Mouse (Mus musculus): Measurements from ENCODE around the gene Htra1. TPM values are rescaled to one million over a fixed set of nuclear protein-coding genes. Genes with fewer than 3 reads are reported as not detected.

Gene Htra1
- total and polyA plus RNA-seq, 3 experiments: not detected

GRCm38 (mm10) chr7:130903505-130904074 lies 32.3 kb upstream of the Htra1 start:
- Histone ChIP-seq H3K4me3 (ENCODE audit: control insufficient read depth in 1 of 2, insufficient read depth in 1 of 2, low read depth in 2 of 2, low read length in 2 of 2) (peak overlapping the region; percentile 71), H3K4me1 (ENCODE audit: control insufficient read depth in 1 of 2, insufficient read depth in 2 of 2, low read length in 2 of 2) (peaks cover 22 to 24% of the 10 kb centered on the region in 2 experiments), H3K36me3 (ENCODE audit: control insufficient read depth in 1 of 2, insufficient read depth in 2 of 2, low read length in 2 of 2) (peaks cover 2 to 31% of the 10 kb centered on the region in 2 experiments; a peak in 3 of 4 replicates), H3K9ac (ENCODE audit: control insufficient read depth, low read depth, low read length, poor library complexity, severe bottlenecking) (peak overlapping the region; percentile 76), H3K9me3 (replicated peaks; ENCODE audit: insufficient read depth, low read length) (no peaks in the 10 kb centered on the region), H3K27me3 (ENCODE audit: control insufficient read depth in 1 of 2, insufficient read depth in 2 of 2, low read length in 2 of 2) (no peaks in the 10 kb centered on the region), H3K27ac (ENCODE audit: control insufficient read depth, low read depth, low read length) (peak overlapping the region; percentile 92), H3K79me2 (ENCODE audit: control insufficient read depth, insufficient read depth, low read length, poor library complexity) (peaks cover 6% of the 10 kb centered on the region)
- peak; percentile 92 for DNase-seq (ENCODE audit: low read depth, low spot score)
- TF ChIP-seq SMC3 (IDR thresholded peaks at IDR 0.05; ENCODE audit: low read depth, low read length) (no peak), MAX (IDR thresholded peaks at IDR 0.05; ENCODE audit: low read length) (peak; percentile 60), ZC3H11A (IDR thresholded peaks at IDR 0.05; ENCODE audit: low read depth, low read length) (no peak), TCF12 (IDR thresholded peaks at IDR 0.05; ENCODE audit: low read depth, low read length) (peak; percentile 75), NRF1 (IDR thresholded peaks at IDR 0.05; ENCODE audit: insufficient read depth, low read depth, low read length, poor library complexity, severe bottlenecking) (peak; percentile 37; the same call in 1 of the 2 replicates), TBP (IDR thresholded peaks at IDR 0.05; ENCODE audit: low read depth, low read length) (peak; percentile 81), MYB (IDR thresholded peaks at IDR 0.05; ENCODE audit: low read depth, low read length) (no peak), ZKSCAN1 (IDR thresholded peaks at IDR 0.05; ENCODE audit: low read depth, low read length) (no peak), CHD2 (IDR thresholded peaks at IDR 0.05; ENCODE audit: low read length) (no peak), UBTF (IDR thresholded peaks at IDR 0.05; ENCODE audit: borderline replicate concordance, insufficient read depth, low read depth, low read length) (no peak), MEF2A (IDR thresholded peaks at IDR 0.05; ENCODE audit: extremely low read depth, insufficient replicate concordance, low read depth, low read length, poor library complexity, severe bottlenecking) (no peak; the same call in 1 of the 2 replicates), GABPA (IDR thresholded peaks at IDR 0.05; ENCODE audit: low read depth, low read length) (peak; percentile 63; the same call in 1 of the 2 replicates), ELF1 (IDR thresholded peaks at IDR 0.05; ENCODE audit: low read depth, low read length) (peak; percentile 81), E2F4 (IDR thresholded peaks at IDR 0.05; ENCODE audit: borderline replicate concordance, low read depth, low read length) (no peak), MAZ (IDR thresholded peaks at IDR 0.05; ENCODE audit: low read depth, low read length) (peak; percentile 69; the same call in 1 of the 2 replicates), ZNF384 (IDR thresholded peaks at IDR 0.05; ENCODE audit: low read depth, low read length) (no peak), SIN3A (IDR thresholded peaks at IDR 0.05; ENCODE audit: low read length) (peak; percentile 91), RCOR1 (IDR thresholded peaks at IDR 0.05; ENCODE audit: low read depth, low read length) (peak; percentile 57), CHD1 (IDR thresholded peaks at IDR 0.05; ENCODE audit: low read depth, low read length) (0 out of 2 replicates have a peak, but pooled peaks have one; percentile 52), NELFE (IDR thresholded peaks at IDR 0.05; ENCODE audit: low read depth, low read length) (peak; percentile 81), CTCF (IDR thresholded peaks at IDR 0.05 in 2 of 3, conservative IDR thresholded peaks at IDR 0.05 in 1 of 3; ENCODE audit: control insufficient read depth in 1 of 3, insufficient read depth in 1 of 3, low read depth in 2 of 3, low read length in 3 of 3, poor library complexity in 1 of 3, severe bottlenecking in 1 of 3) (no peak), BHLHE40 (IDR thresholded peaks at IDR 0.05; ENCODE audit: borderline replicate concordance, low read depth, low read length) (peak; percentile 64; the same call in 1 of the 2 replicates), EP300 (IDR thresholded peaks at IDR 0.05; ENCODE audit: low read depth in 1 of 2, low read length in 2 of 2) (peak; percentile 40 to 62), MXI1 (IDR thresholded peaks at IDR 0.05; ENCODE audit: low read depth, low read length) (peak; percentile 60), KAT2A (conservative IDR thresholded peaks at IDR 0.05; ENCODE audit: low read depth, low read length) (peak; percentile 45; the same call in 1 of the 2 replicates), MYC (IDR thresholded peaks at IDR 0.05; ENCODE audit: low read depth, low read length) (peak; percentile 15; the same call in 1 of the 2 replicates), USF2 (IDR thresholded peaks at IDR 0.05; ENCODE audit: borderline replicate concordance in 1 of 2, insufficient read depth in 1 of 2, low read depth in 1 of 2, low read length in 2 of 2) (no peak), POLR2AphosphoS5 (IDR thresholded peaks at IDR 0.05; ENCODE audit: borderline replicate concordance, low read depth, low read length) (peak; percentile 73), POLR2AphosphoS2 (IDR thresholded peaks at IDR 0.05; ENCODE audit: low read length) (peak; percentile 92), MAFK (IDR thresholded peaks at IDR 0.05; ENCODE audit: borderline replicate concordance, low read depth, low read length) (no peak; the same call in 1 of the 2 replicates), GATA1 (IDR thresholded peaks at IDR 0.05; ENCODE audit: low read depth, low read length) (peak; percentile 54), ETS1 (IDR thresholded peaks at IDR 0.05; ENCODE audit: low read depth, low read length) (peak; percentile 81), TAL1 (IDR thresholded peaks at IDR 0.05; ENCODE audit: low read length) (no peak), USF1 (IDR thresholded peaks at IDR 0.05; ENCODE audit: low read depth, low read length) (peak; percentile 23; the same call in 1 of the 2 replicates), POLR2A (IDR thresholded peaks at IDR 0.05; ENCODE audit: control insufficient read depth in 1 of 2, insufficient read depth in 1 of 2, low read depth in 1 of 2, low read length in 2 of 2, poor library complexity in 1 of 2) (peak; percentile 55 to 85), ZMIZ1 (IDR thresholded peaks at IDR 0.05; ENCODE audit: low read depth, low read length) (no peak; the same call in 1 of the 2 replicates)
